Mouse (Mus musculus) embryonic fibroblast, embryonic 13.5 days (primary cell): ENCODE measurements around the gene Prune2.

Experiments
- CTCF ChIP-seq: IDR thresholded peaks from 2 replicates; pipeline ENCODE4 v1.5.1; 2011; ENCODE audit warnings: mild to moderate bottlenecking, control low read depth, low read length, moderate library complexity, borderline replicate concordance; ENCODE audit not compliant: insufficient read depth
- POLR2A ChIP-seq: IDR thresholded peaks from 2 replicates; pipeline ENCODE4 v1.6.1; 2011; ENCODE audit warnings: low read depth, mild to moderate bottlenecking, control low read depth, low read length, moderate library complexity

DNA sequence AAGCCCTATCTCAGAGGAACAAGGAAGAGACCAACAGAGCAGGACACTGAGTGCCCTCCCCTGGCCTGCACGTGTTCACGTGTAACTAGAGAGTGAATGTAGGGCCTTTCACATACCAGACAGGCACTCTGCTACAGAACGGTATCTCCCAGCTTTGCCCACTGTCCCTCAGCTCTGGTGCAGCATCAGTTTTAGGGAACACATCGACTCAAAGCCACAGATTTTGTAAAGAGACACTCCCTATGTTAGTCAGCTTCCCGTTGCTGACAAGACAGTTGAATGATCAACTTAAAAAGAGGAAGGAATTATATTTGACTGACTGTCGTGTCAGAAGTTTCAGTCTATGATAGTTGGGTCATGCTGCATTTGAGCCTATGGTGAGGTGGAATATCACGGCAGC, 210.4 kb downstream of the Prune2 start:
- TF ChIP-seq CTCF (no peak), POLR2A (no peak)
